Mouse (Mus musculus) megakaryocyte-erythroid progenitor cell, adult 5-6 weeks (primary cell): ENCODE measurements around the gene Rps6kc1. TPM values are rescaled to one million over a fixed set of nuclear protein-coding genes. Genes with fewer than 3 reads are reported as not detected.

Source experiments
- ATAC-seq: replicated peaks from 2 replicates; pipeline ENCODE4 v1.8.0; 2016; ENCODE audit warnings: mild to moderate bottlenecking, inconsistent platforms; ENCODE audit not compliant: severe bottlenecking, poor library complexity, low FRiP score, low TSS enrichment
- total RNA-seq, 2 experiments: library from RNA; stranded (forward) in 1 of 2; stranded (reverse) in 1 of 2; fragments of 200-1000, 215-1000 nt in 1 of 2; fragments of >200 nt in 1 of 2; fragmentation: Nextera tagmentation in 1 of 2; gene quantifications; 2 replicates each; pipeline ENCODE4 v1.2.3; 2014 to 2017

Rps6kc1 gene
- total RNA-seq, 2 experiments from 2014 or later, result 10.3 to 22.1 TPM

GRCm38 (mm10) chr1:190904714-190905113 is 6.9 kb downstream of the Rps6kc1 start:
- ATAC-seq, result no peak

- ATAC-seq, result no peak
These were observed 7.4 kb downstream of the Rps6kc1 start for GRCm38 (mm10) chr1:190904136-190904535.

GRCm38 (mm10) chr1:190901082-190901481 is 10.5 kb downstream of the Rps6kc1 start:
- ATAC-seq, result no peak

- ATAC-seq, result 0 out of 2 replicates have a peak, but pooled peaks have one; percentile 29
These were observed 12.5 kb downstream of the Rps6kc1 start for GRCm38 (mm10) chr1:190898899-190899575.

GRCm38 (mm10) chr1:190898186-190898585 is 13.4 kb downstream of the Rps6kc1 start:
- no peak for ATAC-seq

GRCm38 (mm10) chr1:190893559-190894167 is 17.9 kb downstream of the Rps6kc1 start:
- peak; percentile 91 for ATAC-seq

GRCm38 (mm10) chr1:190888646-190889045 is 22.9 kb downstream of the Rps6kc1 start:
- ATAC-seq, result no peak

- no peak for ATAC-seq
These were observed 23.5 kb downstream of the Rps6kc1 start for GRCm38 (mm10) chr1:190888031-190888430.

GRCm38 (mm10) chr1:190886014-190886413 is 25.6 kb downstream of the Rps6kc1 start:
- ATAC-seq, result no peak

GRCm38 (mm10) chr1:190881422-190881821 is 30.1 kb downstream of the Rps6kc1 start:
- ATAC-seq, result peak; percentile 69

GRCm38 (mm10) chr1:190880638-190881037 is 30.9 kb downstream of the Rps6kc1 start:
- no peak for ATAC-seq

- ATAC-seq, result no peak
These were observed 35.8 kb downstream of the Rps6kc1 start for GRCm38 (mm10) chr1:190875751-190876150.

GRCm38 (mm10) chr1:190875089-190875488 is 36.5 kb downstream of the Rps6kc1 start:
- ATAC-seq, result no peak; the same call in 1 of the 2 replicates

- no peak for ATAC-seq
These were observed 40.5 kb downstream of the Rps6kc1 start for GRCm38 (mm10) chr1:190871068-190871467.

GRCm38 (mm10) chr1:190869996-190870395 is 41.6 kb downstream of the Rps6kc1 start:
- no peak for ATAC-seq

GRCm38 (mm10) chr1:190868790-190869189 is 42.8 kb downstream of the Rps6kc1 start:
- ATAC-seq, result no peak

- ATAC-seq, result no peak
These were observed 49.9 kb downstream of the Rps6kc1 start for GRCm38 (mm10) chr1:190861626-190862025.

GRCm38 (mm10) chr1:190854465-190854864 is 57.1 kb downstream of the Rps6kc1 start:
- peak; percentile 73 for ATAC-seq

GRCm38 (mm10) chr1:190849162-190849865 is 62.3 kb downstream of the Rps6kc1 start:
- no peak for ATAC-seq

- no peak for ATAC-seq
These were observed 62.9 kb downstream of the Rps6kc1 start for GRCm38 (mm10) chr1:190848676-190849075.
